Mouse (Mus musculus): ENCODE data around the gene Kirrel3.

The Kirrel3 gene

GRCm38 (mm10) chr9:35059881-35060280, 574.2 kb downstream of the Kirrel3 start:
- DNase-seq (ENCODE audit: low spot score), result no peak

GRCm38 (mm10) chr9:35061446-35061845, 575.8 kb downstream of the Kirrel3 start:
- no peak for DNase-seq (ENCODE audit: low spot score)

Measured in ovary, postnatal 36 days (tissue).